Mouse (Mus musculus): ENCODE data around the gene Tfdp1.
"Not testable (repeated sequence)": the region's sequence is repeated elsewhere in the genome, so short reads cannot be mapped to it uniquely, and the experiment has no call there.

Gene Tfdp1

GRCm38 (mm10) chr8:13338255-13338860, at the start of gene Tfdp1:
TSS of gene Tfdp1 (plus strand) at chr8:13338751.
- DNase-seq (ENCODE audit: low read depth, low spot score): peak; percentile 95

GRCm38 (mm10) chr8:13292364-13292763, 46.2 kb upstream of the Tfdp1 start:
- DNase-seq (ENCODE audit: low read depth, low spot score): peak; percentile 92

- DNase-seq (ENCODE audit: low read depth, low spot score): no peak
These were observed 44.7 kb upstream of the Tfdp1 start for GRCm38 (mm10) chr8:13293677-13294470.

GRCm38 (mm10) chr8:13299571-13299970, 39.0 kb upstream of the Tfdp1 start:
- DNase-seq (ENCODE audit: low read depth, low spot score): no peak

GRCm38 (mm10) chr8:13301036-13301435, 37.5 kb upstream of the Tfdp1 start:
- DNase-seq (ENCODE audit: low read depth, low spot score): no peak

- no peak for DNase-seq (ENCODE audit: low read depth, low spot score)
These were observed 33.1 kb upstream of the Tfdp1 start for GRCm38 (mm10) chr8:13305459-13305858.

GRCm38 (mm10) chr8:13305884-13306283, 32.7 kb upstream of the Tfdp1 start:
- DNase-seq (ENCODE audit: low read depth, low spot score): peak; percentile 80

GRCm38 (mm10) chr8:13306309-13306909, 32.1 kb upstream of the Tfdp1 start:
- DNase-seq (ENCODE audit: low read depth, low spot score): no peak

GRCm38 (mm10) chr8:13306916-13307315, 31.6 kb upstream of the Tfdp1 start:
- DNase-seq (ENCODE audit: low read depth, low spot score): no peak

- no peak for DNase-seq (ENCODE audit: low read depth, low spot score)
These were observed 23.6 kb upstream of the Tfdp1 start for GRCm38 (mm10) chr8:13314922-13315321.

GRCm38 (mm10) chr8:13316671-13317070, 21.9 kb upstream of the Tfdp1 start:
- DNase-seq (ENCODE audit: low read depth, low spot score): no peak

- DNase-seq (ENCODE audit: low read depth, low spot score): peak; percentile 74
These were observed 12.0 kb upstream of the Tfdp1 start for GRCm38 (mm10) chr8:13326598-13326997.

- peak; percentile 71 for DNase-seq (ENCODE audit: low read depth, low spot score)
These were observed 3.9 kb upstream of the Tfdp1 start for GRCm38 (mm10) chr8:13334671-13335070.

GRCm38 (mm10) chr8:13337245-13337644, 1.3 kb upstream of the Tfdp1 start:
- not testable (repeated sequence) for DNase-seq (ENCODE audit: low read depth, low spot score)

- DNase-seq (ENCODE audit: low read depth, low spot score): no peak
These were observed 873 bp upstream of the Tfdp1 start for GRCm38 (mm10) chr8:13337678-13338077.

- peak; percentile 70 for DNase-seq (ENCODE audit: low read depth, low spot score)
These were observed 522 bp downstream of the Tfdp1 start for GRCm38 (mm10) chr8:13338901-13339645.

- DNase-seq (ENCODE audit: low read depth, low spot score): peak; percentile 37
These were observed 1.1 kb downstream of the Tfdp1 start for GRCm38 (mm10) chr8:13339646-13339990.

GRCm38 (mm10) chr8:13340650-13341049, 2.1 kb downstream of the Tfdp1 start:
- DNase-seq (ENCODE audit: low read depth, low spot score): no peak

GRCm38 (mm10) chr8:13342340-13342739, 3.8 kb downstream of the Tfdp1 start:
- DNase-seq (ENCODE audit: low read depth, low spot score): no peak

GRCm38 (mm10) chr8:13343134-13343533, 4.6 kb downstream of the Tfdp1 start:
- DNase-seq (ENCODE audit: low read depth, low spot score): peak; percentile 21

GRCm38 (mm10) chr8:13350052-13350451, 11.5 kb downstream of the Tfdp1 start:
- DNase-seq (ENCODE audit: low read depth, low spot score): no peak

- DNase-seq (ENCODE audit: low read depth, low spot score): no peak
These were observed 13.0 kb downstream of the Tfdp1 start for GRCm38 (mm10) chr8:13351593-13351992.

Measured in ZHBTc4 (cell line).